ENCODE assay signal across 9 mouse cellular contexts in the genomic region with DNA sequence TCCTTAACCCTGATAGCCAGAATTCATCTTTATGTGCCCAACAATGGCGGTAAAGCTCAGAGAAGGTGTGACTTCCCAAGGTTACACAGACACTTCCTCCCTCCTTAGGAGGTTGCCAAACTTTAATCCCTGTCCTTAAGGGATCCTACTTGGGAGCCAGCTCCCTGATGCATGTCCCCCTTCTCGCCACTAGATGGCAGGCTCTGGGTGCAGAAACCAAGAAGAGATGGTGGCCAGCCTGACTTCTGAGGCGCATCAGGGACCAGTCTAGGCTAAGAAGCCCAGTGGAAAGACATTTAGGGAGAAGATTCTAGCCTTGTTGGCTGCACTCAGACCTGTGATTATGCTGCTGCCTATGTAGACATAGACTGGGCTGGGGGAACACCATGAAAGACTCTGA.
DNase-seq lines count a peak whose midpoint lies in the region; ATAC-seq and TF ChIP-seq lines count a peak whose summit lies in the region.
"Had no signal": no experiment of that assay in that cellular context is flagged by ENCODE, and none has a peak within 500 bp of the region (broad histone marks: within the 10 kb centered on the region; RNA-seq: fewer than 3 reads in every experiment).

No protein-coding gene starts in this region.

- no peaks in the 10 kb centered on the region for H3K9me3 ChIP-seq in liver, embryonic 12.5 days (replicated peaks)
- H3K9me3 ChIP-seq in hindbrain, embryonic 11.5 days (ENCODE audit: control insufficient read depth, low read length), result no peaks in the 10 kb centered on the region
- H3K9me3 ChIP-seq in neural tube, embryonic 13.5 days, result no peaks in the 10 kb centered on the region
- H3K9me3 ChIP-seq: embryonic facial prominence, embryonic 13.5 days had no signal

- WGBS in liver, embryonic 12.5 days (ENCODE audit: insufficient replicate concordance), result 7% methylated on average over 3 of the region's 3 CpGs
- WGBS in hindbrain, embryonic 11.5 days, result 3% methylated on average over 3 of the region's 3 CpGs
- WGBS in neural tube, embryonic 13.5 days, result 7% methylated on average over 3 of the region's 3 CpGs

- H3K27me3 ChIP-seq in liver, embryonic 12.5 days (replicated peaks), result no peaks in the 10 kb centered on the region
- no peaks in the 10 kb centered on the region for H3K27me3 ChIP-seq in hindbrain, embryonic 11.5 days (ENCODE audit: control insufficient read depth, insufficient read depth, low read length)
- no peaks in the 10 kb centered on the region for H3K27me3 ChIP-seq in neural tube, embryonic 13.5 days
- H3K27me3 ChIP-seq: embryonic facial prominence, embryonic 13.5 days had no signal

- H3K27ac ChIP-seq in liver, embryonic 12.5 days, result no peak overlapping the region
- no peak overlapping the region for H3K27ac ChIP-seq in hindbrain, embryonic 11.5 days (ENCODE audit: low read depth, low read length)
- no peak overlapping the region for H3K27ac ChIP-seq in neural tube, embryonic 13.5 days (replicated peaks)
- H3K27ac ChIP-seq: embryonic facial prominence, embryonic 13.5 days had no signal

- TF ChIP-seq POLR2A in brain, embryonic 14.5 days (IDR thresholded peaks at IDR 0.05; ENCODE audit: borderline replicate concordance, extremely low read depth, insufficient read depth, insufficient read length, poor library complexity, severe bottlenecking), result no peak

- intact Hi-C loops in left cerebral cortex, postnatal 14 days (cut with DNase I), result loop anchor here (1.0 kb wide), 1 partner anchor 209 kb away; no protein-coding TSS in a partner anchor

- H3K4me1 ChIP-seq in liver, embryonic 12.5 days, result no peaks in the 10 kb centered on the region
- no peaks in the 10 kb centered on the region for H3K4me1 ChIP-seq in hindbrain, embryonic 11.5 days (replicated peaks; ENCODE audit: control insufficient read depth, insufficient read depth, low read length)
- no peaks in the 10 kb centered on the region for H3K4me1 ChIP-seq in neural tube, embryonic 13.5 days (replicated peaks)
- H3K4me1 ChIP-seq: embryonic facial prominence, embryonic 13.5 days had no signal

- no peak for ATAC-seq in liver, embryonic 12.5 days
- ATAC-seq in hindbrain, embryonic 11.5 days (ENCODE audit: low FRiP score), result no peak
- ATAC-seq in neural tube, embryonic 13.5 days (ENCODE audit: low read depth), result peak; percentile 72; the same call in 1 of the 2 replicates

- no peak overlapping the region for H3K4me3 ChIP-seq in liver, embryonic 12.5 days
- no peak overlapping the region for H3K4me3 ChIP-seq in hindbrain, embryonic 11.5 days (ENCODE audit: low read depth, low read length)
- H3K4me3 ChIP-seq in neural tube, embryonic 13.5 days, result no peak overlapping the region
- H3K4me3 ChIP-seq: embryonic facial prominence, embryonic 13.5 days had no signal

- H3K9ac ChIP-seq in liver, embryonic 12.5 days, result no peak overlapping the region
- H3K9ac ChIP-seq in hindbrain, embryonic 11.5 days (ENCODE audit: low read depth, low read length), result no peak overlapping the region
- H3K9ac ChIP-seq in neural tube, embryonic 13.5 days, result no peak overlapping the region
- H3K9ac ChIP-seq: embryonic facial prominence, embryonic 13.5 days had no signal

- DNase-seq in liver, result peak; percentile 39
- DNase-seq in brain, embryonic 14.5 days (ENCODE audit: low read depth), result peak; percentile 87
- peak; percentile 26 for DNase-seq in fibroblast of lung, adult 2 months (ENCODE audit: low read depth)
- DNase-seq in hindbrain, embryonic 11.5 days (ENCODE audit: low spot score), result peak; percentile 80
- DNase-seq in left cerebral cortex, postnatal 14 days (ENCODE audit: low spot score in 2 of 2), result peak; percentile 83 to 87
- DNase-seq in thymus, postnatal 4 days, result peak; percentile 58

- no peaks in the 10 kb centered on the region for H3K36me3 ChIP-seq in liver, embryonic 12.5 days
- no peaks in the 10 kb centered on the region for H3K36me3 ChIP-seq in hindbrain, embryonic 11.5 days (ENCODE audit: control insufficient read depth, insufficient read depth, low read length)
- H3K36me3 ChIP-seq in neural tube, embryonic 13.5 days, result no peaks in the 10 kb centered on the region
- H3K36me3 ChIP-seq: embryonic facial prominence, embryonic 13.5 days had no signal

- peak; percentile 95 for TF ChIP-seq CTCF in brain, embryonic 14.5 days (IDR thresholded peaks at IDR 0.05; ENCODE audit: borderline replicate concordance, extremely low read depth, insufficient read depth, insufficient read length)

- H3K4me2 ChIP-seq in liver, embryonic 12.5 days, result no peak overlapping the region
- no peak overlapping the region for H3K4me2 ChIP-seq in hindbrain, embryonic 11.5 days (replicated peaks; ENCODE audit: low read depth, low read length)
- no peak overlapping the region for H3K4me2 ChIP-seq in neural tube, embryonic 13.5 days
- H3K4me2 ChIP-seq: embryonic facial prominence, embryonic 13.5 days had no signal

Comparison
In these comparisons a context has a peak if more than half of its experiments do, and no peak if none do; other contexts are left out.
1. DNase-seq: peak in every context shown above with its lines; median percentile 87 in brain, embryonic 14.5 days; 85 in left cerebral cortex, postnatal 14 days; 80 in hindbrain, embryonic 11.5 days; 58 in thymus, postnatal 4 days; 39 in liver; 26 in fibroblast of lung, adult 2 months.